Mouse (Mus musculus) thymus, postnatal 25 days (tissue): ENCODE measurements around the gene Mdm2.

ENCODE experiments used
- DNase-seq: peaks from one replicate; pipeline ENCODE4 v3.0.0; 2022

Mdm2 gene

DNA sequence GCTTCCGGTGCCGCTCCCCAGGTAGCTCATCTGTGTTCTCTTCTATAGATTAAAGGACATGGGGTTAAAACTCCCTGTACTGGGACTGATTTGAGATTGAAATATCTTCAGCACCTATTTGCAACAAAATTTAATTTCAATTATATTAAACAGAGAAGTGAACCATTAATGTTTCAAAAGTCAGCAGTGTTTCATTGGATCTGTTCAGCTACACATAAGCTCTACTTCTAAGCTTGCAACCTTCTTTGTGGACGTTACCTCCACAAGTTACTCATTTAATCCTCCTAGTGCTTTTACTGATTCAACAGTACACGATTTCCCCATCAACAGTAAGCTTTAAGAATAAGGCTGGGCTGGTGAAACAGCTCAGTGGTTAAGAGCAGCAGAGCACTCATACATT is 15.5 kb downstream of the Mdm2 start:
- no peak for DNase-seq

DNA sequence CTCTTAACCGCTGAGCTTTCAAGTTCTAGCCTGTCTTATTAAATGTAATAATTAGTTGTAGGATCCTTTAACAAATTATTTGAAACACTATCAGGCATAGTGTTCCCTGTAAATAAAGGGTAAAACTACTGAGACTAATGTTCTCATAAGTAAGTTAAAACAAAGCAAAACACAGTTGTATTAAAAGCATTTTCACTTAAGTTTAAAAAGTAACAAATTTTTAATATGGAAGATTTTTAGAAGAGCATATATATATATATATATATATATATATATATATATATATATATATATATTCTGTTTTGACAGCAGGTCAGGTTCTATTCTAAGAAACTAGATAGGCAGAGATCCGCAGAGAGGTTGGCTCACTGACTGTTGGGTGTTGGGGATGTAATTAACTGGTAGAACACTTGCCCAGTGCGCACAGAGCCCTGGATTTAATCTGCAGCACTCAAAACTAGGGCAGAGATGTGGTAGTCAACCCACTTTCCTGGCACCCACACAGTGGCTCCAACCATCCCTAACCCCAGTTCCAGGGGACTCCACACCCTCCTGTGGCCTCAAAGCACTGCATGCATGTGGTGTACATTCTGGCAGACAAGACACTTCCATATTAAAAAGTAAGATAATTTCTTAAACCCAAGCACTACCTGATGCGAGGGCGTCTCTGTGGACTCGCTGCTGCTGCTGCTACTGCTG is 16.2 kb downstream of the Mdm2 start:
- DNase-seq, result no peak

DNA sequence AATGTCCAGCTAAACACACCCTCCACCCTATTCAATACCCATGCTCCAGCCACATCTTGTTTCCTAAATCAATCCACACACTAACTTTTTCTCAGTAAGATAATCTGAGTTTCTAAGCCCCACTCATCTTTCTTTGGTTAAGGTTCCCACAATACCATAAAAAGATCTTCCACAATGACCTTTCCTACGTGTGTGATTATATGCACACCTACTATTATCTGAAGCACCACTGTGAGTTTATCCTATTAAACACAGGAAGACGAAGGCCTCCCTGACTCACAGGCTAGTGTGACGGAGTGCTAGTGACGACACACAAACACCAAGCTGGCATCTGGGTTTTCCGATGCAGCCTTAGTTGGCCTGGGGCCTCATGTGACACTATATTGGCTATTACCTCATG is 17.6 kb downstream of the Mdm2 start:
- no peak for DNase-seq

DNA sequence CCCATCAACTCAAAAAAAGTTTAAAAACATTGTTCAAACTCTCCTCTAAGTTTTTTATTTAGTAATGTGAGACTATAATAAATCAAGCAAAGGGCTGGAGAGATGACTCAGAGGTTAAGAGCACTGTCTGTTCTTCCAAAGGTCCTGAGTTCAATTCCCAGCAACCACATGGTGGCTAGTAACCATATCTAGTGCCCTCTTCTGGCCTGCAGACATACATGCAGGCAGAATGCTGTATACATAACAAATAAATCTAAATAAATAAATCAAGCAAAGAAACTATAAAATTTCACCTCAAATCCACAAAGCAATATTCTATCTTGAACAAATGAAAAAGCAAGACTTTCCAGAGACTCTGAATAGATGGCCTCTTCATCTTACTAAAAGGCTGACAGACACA is 18.4 kb downstream of the Mdm2 start:
- DNase-seq, result no peak

DNA sequence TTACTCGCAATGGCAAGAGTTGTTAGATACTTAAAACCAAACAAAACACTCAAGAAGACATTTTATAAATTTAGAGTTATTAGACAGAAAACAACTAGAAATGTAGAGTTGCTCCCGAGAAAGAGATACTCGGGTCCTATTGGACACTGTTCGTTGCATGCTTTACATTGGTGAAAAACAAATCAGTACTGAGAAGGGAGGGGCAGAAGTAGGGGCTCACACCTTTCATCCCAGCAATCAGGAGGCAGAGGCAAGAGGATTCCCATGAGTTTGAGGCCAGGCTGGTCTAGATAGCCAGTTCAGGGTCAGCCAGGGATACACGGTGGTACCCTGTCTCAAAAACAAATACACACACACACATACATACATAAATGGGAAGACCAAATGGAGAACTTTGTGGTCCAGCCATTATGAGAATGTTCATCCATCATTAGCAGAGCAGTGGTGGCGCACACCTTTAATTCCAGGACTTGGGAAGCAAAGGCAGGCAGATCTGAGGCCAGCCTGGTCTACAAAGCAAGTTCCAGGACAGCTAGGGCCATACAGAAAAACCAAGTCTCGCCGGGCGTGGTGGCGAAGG is 19.1 kb downstream of the Mdm2 start:
- no peak for DNase-seq

DNA sequence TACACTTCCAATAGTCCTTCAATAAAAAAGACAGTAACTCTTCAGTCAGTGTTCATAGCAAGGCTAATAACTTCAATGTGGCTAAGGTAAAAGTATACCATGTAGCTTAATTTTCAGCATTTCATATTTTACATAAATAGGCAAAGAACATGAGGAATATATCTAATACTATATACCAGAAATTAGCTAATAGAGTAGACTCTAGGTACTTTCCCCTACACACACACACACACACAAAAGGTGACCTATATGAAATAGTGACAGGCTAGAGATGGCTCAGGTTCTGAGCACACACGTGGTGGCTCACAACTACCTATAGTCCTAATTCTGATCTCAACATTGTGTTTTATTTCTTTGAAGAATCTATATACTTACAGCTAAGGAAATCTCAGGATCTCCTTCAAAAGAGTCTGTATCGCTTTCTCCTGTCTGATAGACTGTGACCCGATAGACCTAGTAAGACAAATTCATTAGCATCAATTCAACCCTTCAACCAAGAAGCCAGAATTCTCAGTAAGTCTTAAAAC is 19.7 kb downstream of the Mdm2 start:
- no peak for DNase-seq

DNA sequence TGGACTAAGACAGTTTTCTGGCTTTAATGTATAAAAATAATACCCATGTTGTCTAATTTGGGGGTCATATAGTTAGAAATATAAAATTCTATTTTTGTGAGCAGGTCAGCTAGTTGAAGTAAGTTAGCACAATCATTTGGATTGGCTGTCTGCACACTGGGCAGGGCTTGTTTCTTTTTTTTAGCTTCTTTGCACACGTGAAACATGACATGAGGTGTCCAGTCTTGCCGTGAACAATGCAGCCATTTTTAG is 20.5 kb downstream of the Mdm2 start:
- no peak for DNase-seq

DNA sequence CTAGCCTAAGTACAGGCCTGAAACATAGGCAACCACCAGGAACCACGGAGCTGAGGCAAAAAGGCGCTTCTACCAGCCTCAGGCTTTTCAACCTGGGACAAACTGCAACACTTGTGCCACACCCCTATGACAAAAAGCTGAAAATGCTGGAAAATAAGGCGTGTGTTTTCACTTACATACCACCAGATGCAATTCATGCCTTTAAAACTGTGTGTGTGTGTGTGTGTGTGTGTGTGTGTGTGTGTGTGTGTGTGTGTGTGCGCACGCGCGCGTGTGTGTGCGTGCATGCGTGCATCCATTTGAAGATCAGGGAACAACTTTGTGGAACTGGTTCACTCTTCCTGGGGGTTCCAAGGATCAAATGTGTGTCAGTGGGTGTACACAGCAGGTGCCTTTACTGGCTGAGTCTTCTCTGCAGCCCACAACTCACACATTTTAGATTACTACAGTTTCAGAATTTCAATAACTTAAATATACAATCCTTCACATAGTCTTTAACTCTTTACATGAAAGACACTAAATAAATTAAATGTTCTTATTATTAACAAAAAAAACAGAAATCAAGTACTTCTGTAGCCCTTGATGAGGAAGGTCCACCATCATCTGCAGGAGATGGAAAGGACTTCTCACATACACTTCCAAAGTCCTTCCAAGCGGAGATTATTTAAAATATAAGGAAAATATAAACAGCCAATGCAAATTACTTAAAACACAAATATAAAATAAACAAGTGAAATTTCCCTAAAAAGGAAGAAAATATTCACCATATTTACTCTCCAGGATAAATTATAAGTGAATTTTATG is 21.1 kb downstream of the Mdm2 start:
- DNase-seq, result no peak

DNA sequence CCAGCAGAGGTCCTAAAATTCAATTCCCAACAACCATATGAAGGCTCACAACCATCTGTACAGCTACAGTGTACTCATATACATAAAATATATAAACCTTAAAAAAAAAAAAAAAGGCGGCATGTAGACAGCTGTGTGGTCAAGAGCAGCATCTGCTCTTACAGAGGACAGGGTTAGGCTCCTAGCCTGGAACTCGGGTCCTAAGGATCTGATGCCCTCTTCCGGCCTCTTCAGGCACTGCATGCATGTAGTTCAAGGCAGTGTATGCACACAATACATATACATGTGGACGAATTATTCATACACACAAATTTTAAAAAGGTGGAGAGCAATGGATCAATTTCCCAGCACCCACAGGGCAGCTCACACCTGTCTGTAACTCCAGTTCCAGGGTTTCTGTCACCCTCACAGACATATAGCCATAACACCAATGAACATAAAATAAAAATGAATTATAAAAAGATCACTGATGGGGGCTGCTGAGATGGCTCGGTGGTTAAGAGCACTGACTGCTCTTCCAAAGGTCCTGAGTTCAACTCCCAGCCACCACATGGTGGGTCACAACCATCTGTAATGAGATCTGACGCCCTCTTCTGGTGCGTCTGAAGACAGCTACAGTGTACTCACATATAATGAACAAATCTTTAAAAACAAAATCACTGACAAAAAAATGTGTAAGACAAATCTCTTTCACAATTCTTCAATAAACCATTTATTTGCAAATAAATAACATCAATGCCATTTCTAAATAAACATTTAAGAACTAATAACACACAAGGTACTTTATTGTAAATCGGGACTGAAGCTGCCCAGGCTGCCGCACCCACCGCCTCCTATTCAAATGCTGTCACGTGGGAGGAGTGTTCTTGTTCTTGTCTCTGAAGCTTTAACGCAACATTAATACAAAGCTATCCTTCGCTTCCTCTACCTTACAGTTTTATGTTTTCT is 22.1 kb downstream of the Mdm2 start:
- DNase-seq, result no peak

DNA sequence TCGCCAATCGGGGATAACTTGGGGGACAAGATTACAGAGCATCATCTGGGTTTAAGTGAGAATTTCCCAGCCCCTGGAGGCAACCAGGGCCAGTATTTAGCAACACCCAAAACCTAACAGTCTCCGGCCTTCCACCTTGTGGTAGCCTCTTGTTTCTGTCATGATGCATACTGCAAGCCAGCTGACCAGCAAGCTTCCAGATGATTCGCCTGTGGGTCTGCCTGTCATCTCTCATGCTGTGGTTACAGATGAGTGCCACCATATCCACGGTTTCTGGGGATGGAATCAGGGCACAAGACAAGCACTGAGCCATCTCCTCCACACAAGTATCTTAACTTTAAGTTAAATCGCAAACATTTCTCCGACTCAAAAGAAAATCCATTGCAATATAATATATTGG is 23.0 kb downstream of the Mdm2 start:
- DNase-seq, result no peak

DNA sequence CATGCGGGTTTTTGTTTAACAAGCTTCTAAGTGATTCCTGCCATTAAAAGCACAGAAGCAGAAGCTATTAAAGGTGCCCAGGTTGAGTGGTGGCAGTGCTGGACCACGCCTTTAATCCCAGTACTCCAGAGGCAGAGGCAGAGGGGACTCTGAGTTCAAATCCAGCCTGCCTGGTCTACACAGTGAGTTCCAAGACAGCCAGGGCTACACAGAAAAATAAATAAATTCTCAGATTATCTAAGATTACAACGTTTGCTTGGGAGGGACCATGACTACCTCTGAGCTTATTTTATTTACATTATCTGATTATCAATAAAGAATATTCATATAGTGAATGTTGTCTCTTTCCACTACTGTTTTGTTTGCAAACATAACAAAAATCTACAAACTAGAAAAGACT is 23.5 kb downstream of the Mdm2 start:
- no peak for DNase-seq

DNA sequence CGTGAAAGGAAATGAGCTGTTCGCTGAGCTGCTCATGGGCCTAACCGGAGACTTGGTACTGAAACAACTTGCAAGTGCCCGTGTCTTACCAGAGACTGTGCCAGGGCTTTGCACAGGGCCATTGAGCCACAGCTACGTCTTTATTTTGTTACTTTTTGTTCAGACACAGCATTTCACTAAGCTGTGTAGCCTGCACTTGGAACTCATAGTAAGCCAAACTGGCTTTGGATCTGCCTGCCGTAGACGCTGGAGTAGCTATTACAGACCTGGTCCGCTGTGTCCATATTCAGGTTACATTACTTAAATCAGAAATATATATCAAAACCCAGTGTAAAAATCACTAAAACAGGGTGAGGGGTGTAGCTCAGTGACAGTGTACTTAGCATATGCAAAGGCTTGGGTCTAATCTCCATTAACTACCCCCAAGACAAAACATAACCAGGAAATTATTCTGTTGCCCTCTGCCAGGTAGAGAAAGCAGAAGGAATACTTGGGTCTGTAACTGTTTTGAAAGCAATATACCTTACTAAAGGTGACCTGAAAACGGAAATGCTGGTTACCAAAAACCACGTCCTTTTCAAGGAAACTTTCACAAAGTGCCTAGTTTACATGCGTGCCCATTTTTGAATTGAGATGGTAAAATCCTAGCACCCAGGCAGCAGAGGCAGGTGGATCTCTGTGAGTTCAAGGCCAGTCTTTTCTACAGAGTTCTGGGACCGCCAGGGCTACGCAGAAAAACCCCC is 24.5 kb downstream of the Mdm2 start:
- DNase-seq, result no peak

DNA sequence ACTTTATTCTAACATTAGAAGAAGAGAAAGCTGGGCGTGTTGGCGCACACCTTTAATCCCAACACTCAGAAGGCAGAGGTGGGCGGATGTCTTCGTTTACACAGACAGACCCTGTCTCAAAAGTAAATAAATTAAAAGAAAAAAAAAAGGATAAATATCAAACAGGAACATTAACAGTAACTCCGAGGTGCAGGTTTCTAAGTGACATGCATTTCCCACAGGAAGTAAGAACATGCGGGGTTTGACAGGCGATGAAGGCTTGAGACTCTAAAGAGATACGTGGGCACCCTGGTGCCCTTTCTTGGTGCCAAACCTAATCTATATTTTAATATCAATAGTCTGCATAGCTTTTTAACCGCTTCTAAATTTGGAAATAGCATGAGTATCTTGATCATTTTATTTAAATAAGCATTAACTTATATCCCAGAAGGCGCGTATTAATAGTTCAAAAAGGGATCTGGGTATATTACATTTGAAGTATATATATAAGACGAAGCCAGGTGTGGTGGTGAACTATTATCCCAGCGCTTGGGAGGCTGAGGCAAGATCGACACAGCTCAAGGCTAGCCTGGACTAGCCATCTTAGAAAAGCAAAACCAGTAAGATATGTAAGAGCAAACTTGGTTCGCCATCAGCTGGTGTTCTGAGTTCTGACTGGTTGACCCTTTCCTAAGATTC is 25.2 kb downstream of the Mdm2 start:
- no peak for DNase-seq

DNA sequence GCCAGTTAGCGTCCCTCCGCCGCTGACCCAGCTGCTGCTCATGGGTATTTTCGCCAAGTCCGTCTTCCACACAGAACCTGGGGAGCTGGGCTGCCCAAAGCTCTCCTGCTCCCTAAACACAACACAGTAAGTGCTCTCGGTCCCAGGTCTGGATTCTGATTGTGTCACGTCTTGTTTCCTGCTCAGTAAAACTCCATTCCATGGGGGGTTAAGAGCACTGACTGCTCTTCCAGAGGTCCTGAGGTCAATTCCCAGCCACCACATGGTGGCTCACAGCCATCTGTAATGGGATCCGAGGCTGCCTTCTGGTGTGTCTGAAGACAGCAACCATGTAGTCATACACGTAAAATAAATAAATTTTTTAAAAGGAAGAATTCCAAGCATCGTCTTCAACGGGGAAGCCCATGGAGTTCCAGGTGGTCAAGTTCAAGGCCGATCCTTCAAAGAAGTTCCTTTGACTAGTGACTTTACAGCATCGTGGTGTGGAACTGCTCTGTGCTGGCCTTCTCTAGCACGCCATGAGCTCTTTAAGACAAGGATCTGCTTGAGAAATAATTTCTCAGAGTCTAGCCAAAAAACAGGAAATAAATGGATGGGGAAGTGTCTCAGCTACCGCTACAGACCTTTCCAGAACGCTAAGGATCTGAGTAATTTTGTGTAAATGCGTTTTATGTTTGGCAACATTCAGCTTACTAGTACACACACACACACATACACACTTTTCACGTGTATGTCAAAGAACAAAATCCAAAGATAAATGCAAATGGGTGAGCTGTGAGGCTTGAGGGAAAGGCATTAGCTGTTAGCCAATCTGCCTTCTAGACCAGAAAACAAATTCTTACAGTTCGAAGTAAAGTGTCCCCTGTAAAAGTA is 26.0 kb downstream of the Mdm2 start:
- DNase-seq, result no peak

DNA sequence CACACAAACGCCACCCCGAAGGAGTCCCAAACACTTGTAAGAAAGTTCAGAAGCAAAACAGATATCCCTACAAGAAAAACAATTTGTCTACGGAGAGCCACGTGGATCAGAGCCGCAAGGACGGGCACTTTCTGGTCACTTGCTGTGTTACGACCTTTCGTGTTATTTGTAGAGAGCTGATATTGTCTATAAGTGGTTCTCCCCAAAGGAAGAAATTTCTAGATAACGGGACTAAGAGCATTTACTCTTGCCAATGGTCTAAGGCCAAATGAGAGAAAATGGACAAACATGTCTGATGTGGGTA is 26.9 kb downstream of the Mdm2 start:
- DNase-seq, result no peak

DNA sequence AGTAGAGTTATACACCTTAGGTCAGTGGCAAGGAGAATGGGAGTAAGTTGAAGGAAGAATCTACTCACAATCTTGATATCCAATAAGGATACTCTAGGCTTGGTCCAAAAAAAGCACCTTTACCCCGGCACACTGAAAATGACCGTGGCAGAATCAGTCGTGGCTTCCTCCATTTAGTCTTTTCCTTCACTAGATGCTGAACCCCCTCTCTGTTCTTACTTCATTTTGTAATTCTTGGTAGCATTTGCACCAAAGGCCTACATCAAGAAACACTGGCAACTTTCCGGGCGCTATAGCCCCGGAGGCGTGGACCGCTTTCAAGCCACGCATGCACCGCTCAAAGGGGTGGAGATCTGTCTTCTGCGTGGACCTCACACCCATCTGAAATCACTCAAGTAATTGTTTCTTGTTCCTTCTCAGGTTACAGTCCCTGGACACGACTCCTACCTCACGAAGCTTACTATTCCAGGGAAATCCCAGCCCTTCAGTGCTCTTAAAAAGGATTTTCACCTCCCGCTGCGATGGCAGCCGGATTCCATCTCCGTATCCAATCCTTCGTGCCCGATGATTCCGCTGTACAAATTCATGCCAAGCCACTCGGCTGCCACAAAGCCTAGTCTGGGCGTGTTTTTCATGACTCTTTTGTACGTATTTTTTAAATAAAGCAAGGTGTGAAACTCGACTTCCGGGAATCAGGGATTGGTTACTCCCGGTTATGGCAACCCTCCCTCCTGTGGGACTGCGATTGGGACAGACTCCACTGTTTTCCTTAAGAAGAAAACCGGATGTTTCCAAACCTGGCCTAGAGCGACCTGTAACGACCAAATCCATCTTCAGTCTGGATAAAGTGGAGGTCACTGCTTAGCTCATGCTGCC is 27.5 kb downstream of the Mdm2 start:
- DNase-seq, result no peak

DNA sequence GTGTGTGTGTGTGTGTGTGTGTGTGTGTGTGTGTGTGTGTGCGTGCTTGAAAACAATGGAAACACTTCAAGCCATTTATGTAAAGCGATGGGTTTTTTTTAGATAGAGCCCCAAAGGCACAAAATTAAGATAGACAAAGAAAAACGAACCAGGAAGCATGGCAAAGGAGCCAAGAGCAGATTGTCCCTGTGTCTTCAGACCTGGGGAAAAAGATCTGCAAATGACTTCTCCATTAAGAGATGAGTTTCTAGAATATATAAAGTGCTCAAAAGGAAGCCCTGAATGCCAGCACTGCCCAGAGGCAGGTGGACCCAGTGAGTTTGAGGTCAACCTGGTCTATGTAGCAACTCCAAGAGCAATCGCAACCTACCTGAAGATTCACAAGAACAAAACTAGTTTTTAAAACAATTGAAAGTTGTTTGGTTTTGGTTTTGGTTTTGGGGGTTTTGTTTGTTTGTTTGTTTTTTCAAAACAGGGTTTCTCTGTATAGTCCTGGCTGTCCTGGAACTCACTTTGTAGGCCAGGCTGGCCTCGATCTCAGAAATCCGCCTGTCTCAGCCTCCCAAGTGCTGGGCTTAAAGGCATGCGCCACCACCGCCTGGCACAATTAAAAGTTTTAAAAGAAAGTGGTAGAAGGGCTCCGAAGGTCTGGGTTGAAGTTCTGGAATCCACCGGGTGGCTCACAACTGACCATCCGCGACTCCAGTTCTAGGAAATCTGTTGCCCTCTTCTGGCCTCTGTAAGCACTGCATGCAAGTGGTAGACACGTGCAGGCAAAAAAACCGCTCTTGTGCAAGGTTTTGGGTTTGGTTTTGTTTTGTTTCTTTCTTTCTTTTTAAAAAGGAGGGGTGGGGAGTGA is 28.3 kb downstream of the Mdm2 start:
- DNase-seq, result peak; percentile 27

DNA sequence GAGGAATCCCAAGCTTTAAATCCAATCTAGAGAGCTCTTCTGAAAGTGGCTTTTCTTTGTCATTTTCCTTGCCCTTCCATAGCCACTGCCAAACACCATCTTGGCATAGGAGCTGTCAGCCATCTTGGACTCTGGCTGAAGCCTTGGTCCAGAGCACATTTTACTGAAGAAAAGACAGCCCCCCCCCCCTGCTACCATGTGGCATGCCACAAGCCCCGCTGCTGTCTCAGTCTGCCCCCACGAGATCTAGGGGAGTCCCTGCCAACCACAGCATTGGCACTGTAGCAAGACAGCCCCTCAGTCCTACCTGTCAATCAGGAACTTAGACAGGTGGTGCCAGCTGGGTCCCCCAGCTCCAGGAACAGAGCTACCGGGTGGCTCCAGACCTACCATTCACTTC is 29.0 kb downstream of the Mdm2 start:
- no peak for DNase-seq
